Mouse (Mus musculus): ENCODE measurements around the gene Aif1.

- TF ChIP-seq CTCF (IDR thresholded peaks at IDR 0.05; ENCODE audit: control insufficient read depth, insufficient read depth, insufficient read length), result no peak
- no peak for TF ChIP-seq MAX (IDR thresholded peaks at IDR 0.05)
- no peak for TF ChIP-seq USF1 (IDR thresholded peaks at IDR 0.05; ENCODE audit: low read depth)
Observed at GRCm38 (mm10) chr17:35219601-35220041, 43.8 kb upstream of the Aif1 start.

All from C2C12 (cell line).